Mouse (Mus musculus): ENCODE data around the gene Zc3hc1.
"Not testable (repeated sequence)": the region's sequence is repeated elsewhere in the genome, so short reads cannot be mapped to it uniquely, and the experiment has no call there.

Gene Zc3hc1

GRCm38 (mm10) chr6:30390714-30391697, at the start of gene Zc3hc1:
Gene Zc3hc1, minus strand, starts transcription at chr6:30391028.
- peak; percentile 84 to 87 for DNase-seq

DNA sequence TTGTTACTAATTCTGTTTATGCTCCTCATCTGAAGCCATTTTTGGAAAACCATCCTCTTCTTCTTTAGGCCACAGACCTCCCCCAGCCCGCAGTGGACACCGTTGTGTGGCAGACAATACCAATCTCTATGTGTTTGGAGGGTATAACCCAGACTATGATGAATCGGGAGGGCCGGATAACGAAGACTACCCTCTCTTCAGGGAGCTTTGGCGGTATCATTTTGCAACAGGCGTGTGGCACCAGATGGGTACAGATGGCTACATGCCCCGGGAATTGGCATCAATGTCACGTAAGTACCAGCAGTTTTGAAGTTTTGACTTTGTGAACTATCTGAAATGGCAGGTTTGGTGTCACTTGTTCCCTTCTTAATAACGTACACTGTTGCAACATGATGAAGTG, 48.7 kb upstream of the Zc3hc1 start:
- DNase-seq, result no peak

DNA sequence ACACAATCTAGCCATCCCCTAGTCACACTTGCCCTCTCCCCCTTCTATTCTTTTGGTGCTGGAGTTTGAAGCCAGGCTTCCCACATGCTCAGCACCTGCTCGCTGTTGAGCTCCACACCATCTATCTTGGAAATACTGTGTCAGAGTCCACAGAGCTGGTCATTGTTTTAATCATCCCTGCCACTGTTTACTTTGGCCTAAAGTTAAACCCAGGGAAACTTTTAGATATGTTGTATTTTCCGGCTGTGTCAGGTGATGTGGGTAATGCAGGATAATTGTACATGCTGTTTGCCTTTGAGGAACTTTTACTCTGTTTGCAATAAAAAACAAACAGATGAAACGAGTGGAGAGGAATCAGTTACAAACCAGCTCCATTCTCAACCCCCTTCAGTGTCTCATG, 46.2 kb upstream of the Zc3hc1 start:
- no peak for DNase-seq

GRCm38 (mm10) chr6:30436476-30436875, 45.6 kb upstream of the Zc3hc1 start:
- no peak for DNase-seq

GRCm38 (mm10) chr6:30432461-30433192, 41.8 kb upstream of the Zc3hc1 start:
- no peak for DNase-seq

DNA sequence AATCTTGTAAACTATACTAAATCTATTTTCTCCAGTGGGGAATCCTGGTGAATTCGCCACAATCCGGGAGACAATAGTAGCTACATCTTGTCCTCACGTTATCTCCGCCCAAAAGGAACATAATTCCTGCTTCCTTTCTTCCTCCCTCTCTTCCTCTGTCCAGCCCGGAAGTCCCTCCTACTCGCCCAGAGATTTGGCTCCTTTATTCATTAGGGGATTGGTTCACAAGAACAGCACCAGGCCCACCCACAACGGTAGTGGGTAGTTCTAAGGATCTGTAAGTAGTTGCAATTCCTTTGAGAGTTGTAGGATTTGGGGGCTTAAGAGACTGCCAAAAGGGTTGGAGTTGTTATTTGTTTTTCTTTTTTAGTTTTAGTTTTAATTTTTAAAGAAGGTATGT, 26.0 kb upstream of the Zc3hc1 start:
- no peak for DNase-seq

GRCm38 (mm10) chr6:30416126-30416525, 25.3 kb upstream of the Zc3hc1 start:
- DNase-seq, result no peak

GRCm38 (mm10) chr6:30411311-30411710, 20.5 kb upstream of the Zc3hc1 start:
- DNase-seq, result no peak

DNA sequence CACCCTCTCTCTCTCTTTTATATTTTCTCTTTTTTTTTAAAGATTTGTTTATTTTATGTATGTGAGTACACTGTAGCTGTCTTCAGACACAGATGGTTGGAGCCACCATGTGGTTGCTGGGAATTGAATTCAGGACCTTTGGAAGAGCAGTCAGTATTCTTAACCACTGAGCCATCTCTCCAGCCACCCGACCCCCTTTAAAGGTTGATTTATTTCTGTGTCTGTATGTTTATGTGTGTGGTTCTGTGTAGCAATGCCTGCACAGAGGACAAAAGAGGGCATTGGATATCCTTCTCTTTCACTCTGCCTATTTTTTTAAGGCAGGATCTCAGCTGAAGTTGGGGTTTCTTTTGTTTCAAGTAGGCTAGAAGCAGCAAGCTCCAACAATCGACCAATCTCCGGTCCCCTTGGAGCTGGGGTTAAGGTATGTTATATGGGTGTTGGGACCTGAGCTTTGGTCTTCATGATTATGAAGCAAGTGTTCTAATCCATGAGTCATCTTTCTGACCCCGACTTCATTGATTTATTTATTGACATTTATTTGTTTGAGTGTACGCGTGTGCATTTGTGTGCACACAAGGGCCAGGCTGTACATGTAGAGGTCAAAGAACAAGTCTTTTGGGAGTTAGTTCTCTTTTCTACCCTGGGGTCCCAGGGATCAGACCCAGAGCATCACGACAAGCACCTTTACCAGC, 18.7 kb upstream of the Zc3hc1 start:
- DNase-seq, result no peak

DNA sequence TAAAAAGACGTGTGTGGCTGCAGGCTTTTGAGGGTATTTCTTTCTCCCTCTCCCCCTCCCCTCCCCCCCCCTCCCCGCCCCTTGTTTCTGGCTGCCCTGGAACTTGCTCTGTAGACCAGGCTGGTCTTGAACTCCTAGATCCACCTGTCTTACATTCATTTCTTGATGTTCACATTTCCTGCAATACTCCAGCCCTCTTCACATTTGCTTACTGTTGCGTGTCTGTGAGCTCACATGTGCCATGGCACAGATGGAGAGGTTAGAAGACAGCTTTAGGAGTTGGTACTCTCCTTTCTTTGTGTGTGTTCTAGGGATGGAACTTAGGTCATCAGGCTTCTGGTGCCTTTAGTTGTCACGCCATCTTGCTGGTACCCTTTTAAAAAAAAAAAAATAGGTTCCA, 17.4 kb upstream of the Zc3hc1 start:
- DNase-seq, result no peak

- DNase-seq, result no peak
Measured at GRCm38 (mm10) chr6:30404671-30405070, 13.8 kb upstream of the Zc3hc1 start.

GRCm38 (mm10) chr6:30403465-30403864, 12.6 kb upstream of the Zc3hc1 start:
- peak; percentile 64 to 78 for DNase-seq

DNA sequence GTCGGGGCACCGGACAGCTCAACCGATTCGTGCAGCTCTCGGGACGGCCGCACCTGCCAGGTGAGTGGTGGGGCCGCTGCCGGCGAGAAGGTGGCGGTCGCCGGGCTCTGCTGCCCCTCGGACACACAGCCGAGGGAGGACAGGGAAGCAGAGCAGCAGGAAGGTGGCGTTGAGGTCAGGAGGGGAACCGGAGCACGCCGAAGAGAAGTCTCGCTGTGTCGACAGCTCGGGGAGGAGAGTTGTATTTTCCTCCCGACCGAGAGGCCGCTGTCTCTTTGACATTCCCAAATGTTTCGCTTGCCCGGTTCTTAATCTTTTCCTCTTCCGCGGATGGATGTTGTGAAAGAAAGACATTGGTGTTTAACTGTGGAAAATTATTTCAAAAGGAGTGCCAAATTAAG, 11.3 kb upstream of the Zc3hc1 start:
- no peak for DNase-seq

GRCm38 (mm10) chr6:30401308-30402015, 10.6 kb upstream of the Zc3hc1 start, which contains the start of gene Klhdc10:
Gene Klhdc10, plus strand, starts transcription at chr6:30401868.
- DNase-seq, result peak; percentile 99

GRCm38 (mm10) chr6:30400716-30401115, 9.9 kb upstream of the Zc3hc1 start:
- DNase-seq, result peak in 1 of 2 experiments; percentile 23

DNA sequence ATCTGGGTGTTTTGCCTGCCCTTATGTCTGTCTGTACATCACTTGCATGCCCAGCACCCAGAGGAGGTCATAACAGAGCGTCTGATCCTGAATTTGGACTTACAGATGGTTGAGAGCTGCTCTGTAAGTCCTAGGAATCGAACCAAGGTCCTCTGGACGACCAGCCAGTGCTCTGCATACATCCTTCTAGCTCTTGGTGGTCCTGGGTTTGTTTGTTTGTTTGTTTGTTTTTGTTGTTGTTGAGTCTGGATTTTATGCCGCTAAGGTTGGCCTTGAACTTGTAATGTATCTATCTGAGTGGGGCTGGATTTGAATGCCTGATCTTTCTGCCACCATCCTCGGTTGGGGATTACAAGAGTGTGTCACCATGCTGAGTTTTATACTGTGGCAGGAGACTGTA, 9.3 kb upstream of the Zc3hc1 start:
- DNase-seq, result no peak

DNA sequence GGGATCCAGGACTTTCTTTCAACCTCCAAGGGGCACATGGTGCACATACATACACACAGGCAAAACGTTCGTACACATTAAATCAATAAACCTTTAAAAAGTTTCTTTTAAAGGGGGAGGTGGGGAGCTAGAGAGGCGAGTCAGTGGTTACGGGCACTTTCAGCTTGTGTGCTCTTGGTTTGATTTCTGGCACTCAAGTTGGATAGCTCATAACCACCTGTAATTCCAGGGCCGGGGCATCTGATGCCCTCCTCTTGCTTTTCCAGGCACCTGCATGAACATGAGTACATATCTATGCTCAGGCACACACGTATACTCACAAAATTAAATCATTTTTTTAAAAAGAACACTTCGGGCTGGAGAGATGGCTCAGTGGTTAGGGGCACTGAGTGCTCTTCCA, 1.2 kb upstream of the Zc3hc1 start:
- DNase-seq, result no peak

DNA sequence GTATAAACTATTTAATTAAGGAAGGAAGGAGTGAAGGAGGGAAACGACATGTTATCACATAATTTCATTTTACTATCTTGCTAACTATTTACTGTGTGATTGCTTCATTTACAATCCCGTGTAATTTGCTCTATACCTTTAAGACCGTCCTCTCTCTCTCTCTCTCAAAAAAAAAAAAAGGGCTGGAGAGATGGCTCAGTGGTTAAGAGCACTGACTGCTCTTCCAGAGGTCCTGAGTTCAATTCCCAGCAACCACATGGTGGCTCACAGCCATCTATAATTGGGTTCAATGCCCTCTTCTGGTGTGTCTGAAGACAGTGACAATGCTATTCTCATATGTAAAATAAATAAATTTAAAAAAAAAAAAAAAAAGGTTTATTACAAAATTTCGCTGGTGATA, 557 bp downstream of the Zc3hc1 start:
- not testable (repeated sequence) for DNase-seq

DNA sequence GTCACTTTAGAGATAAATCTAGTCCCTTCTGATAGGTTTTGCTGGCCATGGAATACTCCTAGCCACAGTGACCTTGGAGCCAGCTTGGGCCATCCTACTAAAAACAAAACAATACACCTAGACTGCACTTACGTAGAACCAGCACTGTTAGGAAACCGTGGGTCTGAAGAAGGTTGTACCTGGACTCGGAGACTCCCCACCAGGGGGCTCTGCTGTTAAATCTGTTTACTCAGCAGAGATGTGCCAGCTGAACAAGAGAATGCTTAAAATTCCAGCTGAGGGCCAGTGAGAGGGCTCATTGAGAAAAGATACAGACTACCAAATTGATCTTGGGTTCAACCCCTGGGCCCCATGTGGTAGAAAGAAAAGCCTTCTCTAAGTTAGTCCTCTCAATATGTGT, 9.7 kb downstream of the Zc3hc1 start:
- peak; percentile 67 to 72 for DNase-seq

GRCm38 (mm10) chr6:30375791-30376190, 15.0 kb downstream of the Zc3hc1 start:
- no peak for DNase-seq

DNA sequence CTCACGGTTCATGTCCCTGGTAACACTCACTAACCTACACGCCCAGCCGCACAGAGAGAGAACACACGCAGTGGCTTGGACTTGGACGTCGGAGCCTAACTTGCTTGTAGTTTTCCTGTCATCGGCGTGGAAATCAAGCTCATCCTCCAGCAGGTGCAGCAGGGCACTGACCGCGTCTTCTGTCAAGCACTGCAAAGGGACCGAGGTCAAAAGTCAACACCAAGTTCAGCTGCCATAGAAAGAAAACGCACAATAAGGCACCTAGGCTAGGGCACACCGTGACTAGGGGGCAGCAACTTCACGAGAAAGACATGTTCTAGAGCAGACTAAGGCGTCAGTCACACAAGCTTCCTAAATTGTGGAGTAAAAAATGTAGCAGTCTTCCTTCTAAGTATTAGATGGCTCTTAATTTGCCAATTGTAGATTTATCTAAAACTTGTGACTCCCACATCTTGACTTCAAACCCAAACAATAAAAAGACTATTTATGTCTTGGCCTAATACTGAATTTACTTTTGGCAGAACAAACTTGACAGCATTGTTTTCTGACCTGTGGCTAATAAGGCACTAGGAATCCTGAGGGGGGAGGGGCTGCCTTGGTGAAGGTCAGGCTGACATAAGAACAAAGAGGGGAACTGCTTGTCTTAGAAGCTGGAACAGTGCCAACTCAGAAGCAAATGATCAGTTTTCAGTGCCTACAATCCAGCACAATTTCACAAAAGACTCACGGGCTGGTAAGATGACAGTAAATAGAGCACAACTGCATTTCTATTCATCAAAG, 15.9 kb downstream of the Zc3hc1 start:
- DNase-seq, result peak; percentile 49 to 72
